Mouse (Mus musculus): ENCODE results near the gene Adamtsl1.

Adamtsl1 gene

DNA sequence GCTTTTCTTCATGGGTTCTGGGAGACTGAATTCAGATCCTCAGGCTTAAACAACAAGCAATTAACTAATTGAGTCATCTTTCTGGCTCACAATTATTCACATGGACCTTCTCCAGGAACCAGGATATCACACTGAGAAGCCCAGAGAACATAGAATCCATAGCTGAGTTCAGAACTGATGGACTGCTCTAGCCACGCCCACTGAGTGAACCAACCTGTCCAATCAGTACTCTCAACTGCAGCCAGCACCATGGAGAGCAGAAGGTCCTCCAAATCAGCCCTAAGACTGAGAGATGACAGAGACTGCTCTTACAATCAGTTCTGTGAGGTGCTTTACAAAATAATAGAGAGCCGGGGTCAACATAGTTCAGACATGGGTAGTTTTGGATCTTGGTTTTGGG is 276.3 kb downstream of the Adamtsl1 start:
- DNase-seq (ENCODE audit: low read depth, low spot score): peak; percentile 24

DNA sequence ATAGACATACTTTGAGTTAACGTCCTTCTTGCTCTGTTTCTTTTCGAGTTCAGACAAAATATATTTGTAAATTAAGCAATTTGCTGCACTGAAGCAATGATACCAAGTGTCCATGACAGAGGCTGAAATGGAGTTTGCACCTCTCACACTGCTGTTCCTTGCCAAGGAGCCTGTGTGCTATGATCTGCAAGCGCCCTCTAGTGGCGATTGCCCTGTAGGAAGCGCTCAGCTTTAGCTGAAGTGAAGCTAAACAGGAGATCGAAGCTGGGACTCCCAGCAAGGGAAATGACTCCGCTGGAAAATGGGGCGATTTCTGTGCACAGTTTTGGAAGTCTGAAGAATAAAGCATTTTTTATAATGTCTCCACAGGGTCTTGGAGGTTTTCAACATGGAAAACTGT is 287.8 kb downstream of the Adamtsl1 start:
- DNase-seq (ENCODE audit: low read depth, low spot score): peak; percentile 60

DNA sequence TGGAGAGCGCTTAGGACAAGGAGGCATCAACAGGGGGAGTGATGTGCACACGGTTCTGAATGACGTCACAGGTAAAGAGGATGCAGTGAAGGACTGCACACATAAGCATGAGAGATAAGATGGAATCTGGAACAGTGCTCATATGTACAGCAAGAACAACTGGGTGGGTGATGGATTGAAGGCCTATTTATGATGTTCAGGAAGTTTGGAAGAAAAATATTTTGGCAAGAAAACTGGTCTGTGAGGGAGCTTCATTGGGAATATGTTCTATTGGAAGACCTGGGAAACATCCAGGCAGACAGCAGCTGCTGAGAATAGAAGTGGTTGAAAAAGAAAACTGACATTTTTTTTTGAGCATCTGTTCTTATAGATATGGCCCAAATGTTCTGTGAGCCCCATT is 300.4 kb downstream of the Adamtsl1 start:
- DNase-seq (ENCODE audit: low read depth, low spot score): no peak

DNA sequence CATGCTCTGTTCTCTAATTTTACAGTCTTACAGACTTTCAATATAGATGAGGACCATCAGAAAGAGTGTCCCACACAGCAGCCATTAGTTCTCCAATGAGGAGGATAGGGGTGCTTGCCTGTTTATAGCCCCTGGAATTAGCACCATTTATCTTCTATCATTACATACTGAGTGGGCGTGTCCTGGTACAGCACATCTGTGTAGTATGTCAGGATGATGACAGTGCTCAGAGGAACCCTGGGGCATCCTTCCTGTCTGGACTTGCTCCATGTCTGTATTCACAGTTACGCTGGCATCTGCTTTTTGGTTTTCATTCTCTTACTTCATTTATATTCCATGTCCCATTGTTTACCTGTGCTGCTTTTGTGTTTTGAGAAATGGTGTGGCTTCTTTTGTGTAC is 304.5 kb downstream of the Adamtsl1 start:
- no peak for DNase-seq (ENCODE audit: low read depth, low spot score)

DNA sequence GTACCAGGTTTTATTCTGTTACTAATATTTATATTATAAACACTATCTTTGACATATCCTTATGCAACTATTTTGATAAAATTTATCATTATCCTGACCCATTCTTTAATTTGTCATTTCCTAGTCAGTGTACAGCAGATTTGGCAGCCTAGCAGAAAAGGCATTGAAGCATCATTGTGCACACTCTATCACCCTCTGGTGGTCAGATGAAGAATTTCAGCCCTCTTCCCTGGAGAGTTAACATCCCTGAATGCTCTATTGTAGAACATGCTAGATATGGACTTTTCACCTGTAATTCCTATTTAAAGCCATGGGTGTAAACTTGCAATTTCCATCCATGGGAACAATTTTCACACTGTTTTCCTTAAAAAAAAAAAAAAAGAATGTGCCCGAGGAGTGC is 305.2 kb downstream of the Adamtsl1 start:
- peak; percentile 14 for DNase-seq (ENCODE audit: low read depth, low spot score)

DNA sequence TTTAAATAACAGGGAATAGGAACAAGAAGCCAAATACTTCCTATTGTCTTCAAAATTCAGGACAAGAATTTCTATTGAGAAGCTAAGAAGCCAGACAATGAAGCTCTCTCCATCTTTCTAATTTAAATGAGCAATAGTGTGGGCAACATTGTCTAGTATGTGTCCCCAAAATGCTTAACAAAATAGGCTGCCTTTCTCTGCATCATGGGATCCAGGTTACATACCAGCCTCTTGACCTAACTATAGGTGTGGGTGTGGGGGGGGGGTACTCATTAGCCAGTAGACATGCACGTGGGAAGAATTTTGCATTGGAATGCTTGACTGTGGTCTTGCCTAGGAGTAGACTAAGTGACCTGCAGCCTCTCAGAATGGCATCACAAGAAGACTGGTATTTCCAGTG is 305.9 kb downstream of the Adamtsl1 start:
- no peak for DNase-seq (ENCODE audit: low read depth, low spot score)

DNA sequence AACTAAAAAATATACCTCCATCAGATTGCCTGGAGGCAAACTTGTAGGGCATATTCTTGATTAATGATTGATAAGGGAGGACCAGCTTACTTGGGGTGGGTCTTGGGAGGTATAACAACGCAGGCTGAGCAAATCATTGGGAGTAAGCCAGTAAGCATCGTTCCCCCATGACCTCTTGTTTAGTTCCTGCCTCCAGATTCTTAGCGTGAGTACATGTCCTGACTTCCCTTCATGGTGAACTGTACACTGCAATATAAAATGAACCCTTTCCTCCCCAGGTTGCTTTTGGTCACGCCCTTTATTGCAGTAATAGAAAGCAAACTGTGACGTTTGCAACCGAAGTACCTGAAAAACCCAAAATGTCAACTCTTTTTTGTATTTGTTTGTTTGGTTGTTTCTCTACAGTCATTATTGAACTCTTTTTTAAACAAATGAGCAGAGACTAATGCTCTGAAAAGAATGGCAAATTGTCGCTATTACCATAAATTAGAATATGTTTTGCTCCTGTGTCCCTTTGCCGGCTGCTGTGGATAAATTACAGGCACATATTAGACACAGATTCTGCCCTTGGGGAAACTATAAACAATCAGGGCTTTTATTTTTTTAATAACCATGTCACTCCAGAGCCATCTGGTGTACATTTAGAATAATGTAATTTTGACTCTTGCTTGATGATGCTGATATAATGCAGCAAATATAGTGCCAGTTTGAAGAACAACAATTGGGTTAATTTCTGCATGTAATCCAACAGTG is 310.2 kb downstream of the Adamtsl1 start:
- no peak for DNase-seq (ENCODE audit: low read depth, low spot score)

DNA sequence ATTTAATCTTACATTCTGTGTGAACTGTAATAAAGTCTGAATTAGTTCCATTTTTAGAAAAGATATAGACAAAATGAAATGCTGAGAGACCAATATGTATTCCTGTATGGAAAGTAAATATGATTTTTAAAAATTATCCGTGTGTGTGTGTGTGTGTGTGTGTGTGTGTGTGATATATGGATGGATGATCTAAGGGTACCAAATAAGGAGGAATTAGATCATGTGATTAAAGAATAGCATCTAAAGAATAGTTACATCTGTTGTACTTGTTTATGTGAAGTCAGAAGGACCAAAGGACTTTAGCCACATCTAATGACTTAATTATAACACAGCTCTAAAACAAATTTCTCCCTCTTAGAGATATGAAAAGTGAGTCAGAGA is 310.7 kb downstream of the Adamtsl1 start:
- DNase-seq (ENCODE audit: low read depth, low spot score): no peak

DNA sequence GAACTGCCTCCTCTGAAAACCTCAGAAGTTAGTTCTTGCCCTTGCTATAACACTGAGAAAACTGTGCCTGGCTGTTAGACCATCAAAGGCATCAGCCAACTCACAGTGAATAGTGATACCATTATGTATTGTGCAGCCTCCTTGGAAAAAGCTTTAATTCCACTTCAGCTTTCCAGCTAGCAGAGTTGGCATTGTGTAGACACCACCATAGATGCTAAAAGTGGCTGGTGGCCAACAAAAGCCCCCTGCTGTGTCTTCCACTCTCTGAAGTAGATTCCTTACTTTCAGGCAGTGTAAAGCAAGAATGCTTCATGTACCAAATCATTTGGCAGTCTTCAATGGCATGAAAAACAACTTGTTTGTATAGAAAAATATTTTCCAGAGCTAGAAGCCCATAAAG is 323.1 kb downstream of the Adamtsl1 start:
- no peak for DNase-seq (ENCODE audit: low read depth, low spot score)

DNA sequence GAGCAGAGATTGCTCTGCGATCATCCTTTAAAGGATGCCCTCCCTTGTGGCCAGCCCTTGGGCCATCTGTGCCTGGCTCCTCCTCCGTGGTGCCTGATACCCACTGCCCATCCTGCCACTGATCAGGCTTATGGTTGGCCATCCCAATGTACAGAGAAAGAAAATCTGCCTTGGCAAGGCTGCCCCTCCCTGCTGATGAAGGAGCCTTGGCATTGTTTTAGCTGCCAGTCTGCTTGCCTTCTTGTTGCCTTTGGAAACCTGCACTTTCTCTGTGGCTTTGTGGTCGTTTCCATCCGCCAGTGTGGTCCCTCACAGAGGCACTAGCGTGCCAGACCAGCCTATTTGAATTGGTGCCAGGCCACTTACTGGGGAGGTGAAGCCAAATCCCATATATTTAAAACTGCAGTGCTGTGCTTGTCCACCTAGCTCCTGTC is 323.6 kb downstream of the Adamtsl1 start:
- no peak for DNase-seq (ENCODE audit: low read depth, low spot score)

DNA sequence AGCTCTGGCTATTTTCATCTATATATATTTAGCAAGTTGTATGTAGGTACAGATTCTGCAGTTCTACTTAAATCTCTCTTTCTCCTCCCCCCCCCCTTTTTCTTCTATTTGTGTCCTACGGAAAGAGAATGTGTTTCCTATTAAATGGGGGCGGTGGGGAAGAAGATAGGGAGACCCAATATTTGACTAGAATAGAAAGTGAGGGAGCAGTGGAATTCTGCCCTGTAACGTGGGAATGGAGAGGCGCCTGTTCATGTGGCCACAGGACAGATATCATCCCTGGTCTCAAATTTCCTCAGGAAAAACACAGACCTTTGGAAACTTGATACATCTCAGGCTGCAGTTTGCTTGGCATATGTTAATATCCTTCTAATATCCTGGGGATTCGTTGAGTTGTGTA is 324.1 kb downstream of the Adamtsl1 start:
- no peak for DNase-seq (ENCODE audit: low read depth, low spot score)

DNA sequence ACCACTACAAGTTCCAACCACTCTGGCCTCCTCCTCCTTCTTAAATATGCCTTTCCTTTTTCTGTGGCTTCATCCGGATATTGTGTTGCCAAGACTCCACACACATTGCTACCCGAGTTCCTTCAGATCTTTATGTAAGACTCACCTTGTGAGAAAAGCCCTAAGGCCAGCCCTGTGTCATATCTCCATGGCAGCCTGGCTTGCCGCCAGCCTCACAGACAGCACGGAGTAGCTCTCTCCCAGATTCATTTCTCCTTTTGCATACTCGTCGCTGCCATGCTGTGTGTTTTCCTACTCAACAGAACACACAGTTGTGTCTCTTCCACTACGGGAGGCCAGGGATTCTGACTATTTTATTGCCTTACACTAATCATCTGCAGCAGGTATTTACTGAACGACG is 328.1 kb downstream of the Adamtsl1 start:
- no peak for DNase-seq (ENCODE audit: low read depth, low spot score)

DNA sequence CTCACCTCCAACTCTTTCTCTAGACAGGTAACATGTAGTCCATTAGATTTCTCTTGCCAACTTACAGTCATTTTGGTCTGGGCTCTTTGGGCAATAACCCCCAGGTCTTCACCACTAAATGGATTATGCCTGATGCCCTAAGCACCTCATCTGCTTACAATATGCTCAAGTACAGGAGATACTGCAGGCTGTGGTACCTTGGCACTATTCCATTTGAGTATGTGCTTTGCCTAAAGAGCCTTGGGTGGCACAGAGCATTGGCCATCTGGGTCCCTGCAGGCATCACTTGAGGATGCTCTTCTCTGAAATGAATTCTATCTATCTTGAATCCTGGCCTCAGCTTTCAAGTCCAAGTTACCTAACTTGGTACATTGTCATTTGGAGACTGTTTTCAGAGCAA is 330.4 kb downstream of the Adamtsl1 start:
- DNase-seq (ENCODE audit: low read depth, low spot score): no peak

DNA sequence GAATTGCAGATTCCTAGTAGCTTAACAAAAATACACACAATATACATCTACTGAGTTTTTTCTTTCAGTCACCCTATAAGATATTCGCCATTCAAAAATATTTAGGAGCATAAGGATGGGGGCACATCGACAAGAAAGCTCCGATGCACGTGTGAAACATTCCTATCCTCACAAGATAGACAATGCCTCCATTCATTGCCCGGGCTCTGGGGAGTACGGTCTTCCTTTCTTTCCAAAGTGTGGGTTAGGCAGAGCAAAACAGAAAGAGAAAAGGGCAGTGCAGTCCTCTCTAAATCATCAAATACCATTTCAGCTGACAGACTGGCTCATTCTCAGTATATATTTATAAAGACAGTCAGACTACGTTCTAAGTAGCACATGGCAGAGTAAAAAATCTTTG is 332.0 kb downstream of the Adamtsl1 start:
- DNase-seq (ENCODE audit: low read depth, low spot score): no peak

DNA sequence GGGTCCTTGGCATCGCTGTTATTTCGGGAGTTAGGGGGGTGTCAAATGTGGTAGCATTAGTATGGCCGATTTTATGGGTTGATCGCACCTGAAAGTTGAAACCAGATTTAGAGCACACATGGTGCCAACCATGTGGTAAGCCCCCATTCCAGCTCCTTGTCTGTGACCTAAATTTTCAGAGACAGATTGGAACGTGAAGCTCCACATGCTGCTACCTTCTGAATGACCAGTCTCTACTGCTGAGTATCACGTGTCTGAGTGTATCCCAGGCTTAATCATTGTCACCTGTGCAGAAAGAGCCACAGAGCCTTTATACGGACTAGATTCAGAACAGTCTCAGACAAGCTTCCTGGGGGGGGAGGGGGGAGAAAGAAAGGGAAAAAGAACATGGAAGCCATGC is 339.4 kb downstream of the Adamtsl1 start:
- DNase-seq (ENCODE audit: low read depth, low spot score): no peak

DNA sequence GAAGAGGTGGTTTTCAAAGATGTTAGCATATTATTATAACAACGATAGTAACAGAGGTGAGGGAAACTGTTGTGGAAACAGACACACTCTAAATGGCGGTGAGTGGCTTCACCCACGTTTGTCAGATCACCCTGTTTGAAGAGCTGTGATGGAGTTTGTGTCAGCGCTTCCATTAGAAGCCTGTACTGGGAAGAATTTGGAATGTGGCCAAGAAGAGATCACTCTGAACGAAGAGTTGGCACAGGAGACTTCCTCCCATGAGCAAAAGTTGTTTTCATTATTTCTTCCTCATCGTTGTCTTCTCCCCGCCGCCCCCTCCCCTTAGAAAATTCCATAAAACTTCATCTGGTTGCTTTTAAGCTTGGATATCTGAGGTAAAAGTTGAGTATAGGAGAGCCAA is 340.5 kb downstream of the Adamtsl1 start:
- no peak for DNase-seq (ENCODE audit: low read depth, low spot score)

DNA sequence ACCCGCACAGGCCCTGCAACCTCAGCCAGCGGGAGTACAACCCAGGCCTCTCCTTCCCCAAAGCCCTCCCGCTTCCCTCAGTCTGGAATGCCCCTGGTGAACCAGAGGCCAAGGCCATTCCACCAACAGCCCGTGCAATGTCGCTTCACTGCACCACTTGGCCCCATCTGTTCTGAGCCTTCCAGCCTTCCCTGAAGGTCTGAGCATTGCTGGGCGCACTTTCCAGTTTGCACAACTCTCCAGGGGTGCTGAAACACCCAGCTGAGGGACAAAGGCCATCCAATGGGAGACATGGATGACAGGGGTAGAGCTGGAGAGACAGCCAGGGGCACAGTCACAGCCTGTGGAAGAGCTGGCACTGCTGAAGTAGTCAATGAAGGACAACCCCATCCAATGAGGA is 365.4 kb downstream of the Adamtsl1 start:
- no peak for DNase-seq (ENCODE audit: low read depth, low spot score)

DNA sequence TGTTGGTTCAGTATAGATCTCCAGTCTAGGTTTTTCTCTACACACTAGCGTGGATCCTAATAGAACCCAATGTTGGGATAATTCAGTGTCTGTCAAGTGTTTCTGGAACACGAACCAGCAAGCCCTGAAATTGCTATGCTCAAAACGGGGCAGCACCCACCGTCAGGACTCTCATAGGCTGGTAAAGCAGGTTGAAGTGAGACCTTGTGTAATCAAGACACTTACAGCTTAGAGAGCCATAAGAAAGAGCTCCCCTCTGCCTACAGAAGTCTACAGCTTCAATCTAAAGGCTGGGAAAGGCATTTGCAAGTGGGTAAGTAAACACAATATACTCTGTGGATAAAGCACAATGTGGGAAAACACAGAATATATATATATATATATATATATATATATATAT is 367.3 kb downstream of the Adamtsl1 start:
- no peak for DNase-seq (ENCODE audit: low read depth, low spot score)

DNA sequence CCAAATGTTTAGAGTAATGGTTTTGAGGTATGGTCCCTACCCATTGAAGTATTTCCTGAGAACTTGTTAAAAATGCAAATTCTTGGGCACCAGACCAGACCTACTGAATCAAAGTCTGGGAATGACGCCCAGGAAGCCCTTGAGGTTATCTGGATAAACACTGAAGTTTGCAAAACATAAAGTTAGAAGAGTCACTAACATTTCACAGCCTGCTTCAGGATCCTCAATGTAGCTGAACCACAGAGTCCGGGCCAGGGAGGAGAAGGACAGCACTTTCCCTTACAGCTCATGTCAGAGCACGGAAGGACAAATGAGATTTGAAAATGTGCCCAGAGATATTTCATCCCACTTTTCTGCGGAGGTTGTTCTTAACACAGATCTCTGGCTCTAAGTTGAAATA is 370.1 kb downstream of the Adamtsl1 start:
- DNase-seq (ENCODE audit: low read depth, low spot score): no peak

DNA sequence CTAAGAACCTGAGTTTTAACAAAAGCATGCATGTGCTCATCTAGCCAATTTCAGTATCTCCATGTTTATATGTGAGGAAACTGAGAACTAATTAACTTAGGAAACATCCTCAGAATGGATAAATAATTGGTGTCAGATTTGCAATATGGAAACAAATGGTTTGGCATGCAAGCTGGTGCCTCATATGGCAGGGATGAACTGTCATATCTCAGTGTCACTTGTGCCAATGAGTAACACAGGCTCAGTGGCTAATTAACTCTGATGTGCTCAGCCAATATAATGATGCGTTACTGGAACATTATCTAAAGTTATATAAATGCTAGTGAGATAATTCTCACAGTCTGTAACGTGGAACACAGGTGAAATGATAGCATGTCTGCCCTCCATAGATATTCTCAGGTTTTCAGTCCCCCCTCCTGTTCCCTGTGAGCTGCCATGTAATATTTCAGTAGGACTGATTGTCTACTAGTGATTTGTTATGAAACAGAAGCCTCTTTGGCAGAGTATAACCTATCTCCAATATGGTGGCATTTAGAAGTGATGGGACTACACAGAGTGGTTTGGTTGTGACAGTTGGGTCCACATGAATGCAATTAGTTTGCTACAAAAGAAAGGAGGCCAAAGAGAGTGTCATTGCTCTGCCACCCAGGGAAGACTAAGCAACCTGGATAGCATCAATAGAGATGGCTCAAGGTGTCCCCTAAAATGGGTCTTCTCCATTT is 376.1 kb downstream of the Adamtsl1 start:
- DNase-seq (ENCODE audit: low read depth, low spot score): no peak

DNA sequence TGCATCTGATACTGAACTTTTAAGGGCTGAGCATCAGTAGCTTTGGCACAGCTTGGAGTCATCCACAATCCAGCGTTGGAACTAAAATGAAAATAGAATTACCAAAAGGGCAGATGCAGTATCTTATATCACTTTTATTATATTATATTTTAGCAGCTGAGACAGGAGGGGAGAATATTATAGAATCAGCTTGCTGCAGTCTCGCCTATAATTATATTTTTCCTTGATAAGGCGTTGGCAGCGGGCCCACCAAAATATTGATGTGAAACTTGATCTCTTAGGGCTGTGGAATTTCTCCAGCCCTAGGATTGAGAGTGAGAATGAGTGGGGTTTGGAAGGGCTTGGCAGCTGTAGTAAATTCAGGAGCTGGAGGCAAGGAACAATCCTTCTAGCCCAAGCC is 387.3 kb downstream of the Adamtsl1 start:
- no peak for DNase-seq (ENCODE audit: low read depth, low spot score)

DNA sequence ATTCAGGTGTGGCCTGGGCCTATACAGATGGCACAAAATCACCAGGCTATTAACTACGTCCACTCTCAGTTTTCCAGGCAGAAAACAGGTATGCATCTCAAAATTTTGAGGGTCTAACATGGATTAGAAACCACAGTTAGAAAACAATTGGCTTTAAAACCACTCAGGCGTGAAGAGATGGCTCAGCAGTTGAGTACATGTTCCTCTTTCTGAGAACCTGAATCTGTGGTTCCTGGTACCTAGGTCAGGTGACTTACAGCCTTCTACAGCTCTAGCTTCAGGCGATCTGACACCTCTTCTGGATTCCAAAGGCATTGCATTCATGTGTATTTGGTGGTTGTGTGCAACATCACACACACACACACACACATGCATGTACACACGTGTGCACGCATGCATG is 390.2 kb downstream of the Adamtsl1 start:
- no peak for DNase-seq (ENCODE audit: low read depth, low spot score)

DNA sequence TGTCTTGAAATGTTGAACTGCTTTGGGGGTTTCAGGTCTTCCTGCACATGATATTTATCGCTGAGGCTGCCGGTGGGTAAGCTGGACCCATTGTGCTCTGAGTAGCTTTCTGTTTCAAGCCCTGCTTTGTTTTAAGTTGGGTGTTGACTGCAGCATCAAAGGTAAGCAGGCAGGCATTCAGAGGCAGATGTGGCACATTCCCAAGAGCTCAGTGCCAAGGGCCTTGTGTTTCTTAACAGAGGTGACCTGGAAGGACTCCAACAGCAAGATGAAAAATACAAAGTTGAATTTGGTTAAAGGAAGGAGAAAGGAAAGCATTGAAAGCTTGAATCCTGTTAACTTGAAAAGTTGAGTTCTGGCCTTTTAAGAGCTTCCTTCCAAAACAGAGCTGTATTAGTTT is 402.1 kb downstream of the Adamtsl1 start:
- DNase-seq (ENCODE audit: low read depth, low spot score): no peak

Measured in WW6 (cell line).